Mouse (Mus musculus) adrenal gland, adult (tissue): Measurements from ENCODE around the gene Med25.
A peak's percentile ranks its signal among the peaks of the same experiment; 100 is the strongest.

ENCODE experiments used
- DNase-seq, 2 experiments: peaks; one replicate each; pipeline ENCODE4 v3.0.0; 2022 to 2023; ENCODE audit warnings: low spot score in 1 of 2; ENCODE audit not compliant: inconsistent age in 2 of 2

Med25 gene

DNA sequence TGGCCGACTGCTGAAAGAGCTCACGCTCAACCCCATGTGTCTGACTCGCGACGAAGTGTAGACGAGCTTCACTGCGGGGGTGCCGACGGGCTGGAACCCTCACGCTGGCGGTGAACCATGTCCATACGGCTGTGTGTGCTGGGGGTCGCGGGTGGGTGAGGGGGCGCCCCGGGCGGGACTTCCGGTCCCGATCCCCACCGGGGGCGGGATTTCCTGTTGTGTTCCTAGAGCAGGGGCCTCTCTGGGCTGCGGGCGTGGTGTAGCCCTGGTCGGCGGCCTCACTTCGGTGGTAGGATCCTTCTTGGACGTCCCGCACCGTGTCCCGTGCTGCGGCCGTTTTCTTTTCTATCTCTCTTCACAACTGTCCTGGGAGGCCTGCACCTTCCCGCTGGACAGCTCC lies 42.4 kb downstream of the Med25 start:
- DNase-seq: peak; percentile 85 to 93

DNA sequence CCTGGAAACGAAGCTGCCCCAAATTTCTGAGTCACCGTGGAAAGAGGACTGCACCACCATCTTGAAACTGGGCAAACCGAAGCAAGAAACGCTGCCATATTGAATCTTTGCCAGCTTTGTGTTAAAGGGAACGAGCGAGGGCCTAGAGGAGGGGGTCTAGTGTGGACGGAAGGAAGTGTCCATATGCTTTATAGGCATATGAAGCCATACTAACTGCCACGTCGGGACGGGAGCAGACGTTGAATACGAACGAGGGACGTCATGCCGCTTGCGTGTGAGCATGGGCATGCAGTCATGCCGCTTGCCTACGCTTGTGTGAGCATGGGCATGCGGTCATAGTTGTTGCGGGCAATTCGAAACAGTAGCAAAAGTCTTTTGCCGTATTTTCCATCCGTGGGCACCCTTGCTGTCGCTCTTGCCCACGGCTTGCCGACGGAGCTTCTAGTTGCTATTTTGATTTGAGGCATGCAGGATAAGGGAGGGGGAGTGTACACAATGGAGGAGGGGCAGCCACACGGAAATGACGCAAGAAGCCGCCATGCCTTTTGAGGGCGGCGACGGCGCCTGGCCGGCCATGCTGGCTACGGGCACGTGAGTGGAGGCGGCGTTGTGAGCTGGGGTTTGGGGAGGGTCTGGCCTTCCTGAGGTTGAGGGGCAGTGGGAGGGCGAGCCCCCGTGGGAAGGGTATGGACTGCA lies 42.9 kb downstream of the Med25 start:
- peak; percentile 94 to 97 for DNase-seq

GRCm38 (mm10) chr7:44848561-44849415 lies 43.7 kb downstream of the Med25 start, which contains the start of the genes Akt1s1 and Tbc1d17:
Akt1s1 (plus strand) TSS chr7:44848991.
Tbc1d17 (minus strand) TSS chr7:44849079.
- DNase-seq: peak; percentile 100

DNA sequence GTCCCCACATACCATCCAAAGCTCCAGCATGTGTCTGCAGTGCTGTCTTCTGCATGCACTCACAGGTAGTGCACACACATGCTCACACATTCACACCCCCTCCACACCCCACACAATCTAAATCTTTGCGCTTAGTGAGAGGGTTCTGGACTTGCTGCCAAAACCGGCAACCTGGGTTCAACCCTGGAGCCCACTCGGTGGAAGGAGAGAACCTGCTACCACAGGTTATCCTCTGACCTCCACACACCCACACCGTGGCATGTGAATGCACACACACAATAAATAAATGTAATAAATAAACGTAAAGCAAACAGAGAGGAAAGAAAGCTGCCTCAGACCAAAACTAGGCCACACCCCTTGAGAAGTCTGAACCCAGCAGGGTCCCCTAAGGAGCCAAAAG lies 44.7 kb downstream of the Med25 start:
- DNase-seq: peak; percentile 53 to 62

DNA sequence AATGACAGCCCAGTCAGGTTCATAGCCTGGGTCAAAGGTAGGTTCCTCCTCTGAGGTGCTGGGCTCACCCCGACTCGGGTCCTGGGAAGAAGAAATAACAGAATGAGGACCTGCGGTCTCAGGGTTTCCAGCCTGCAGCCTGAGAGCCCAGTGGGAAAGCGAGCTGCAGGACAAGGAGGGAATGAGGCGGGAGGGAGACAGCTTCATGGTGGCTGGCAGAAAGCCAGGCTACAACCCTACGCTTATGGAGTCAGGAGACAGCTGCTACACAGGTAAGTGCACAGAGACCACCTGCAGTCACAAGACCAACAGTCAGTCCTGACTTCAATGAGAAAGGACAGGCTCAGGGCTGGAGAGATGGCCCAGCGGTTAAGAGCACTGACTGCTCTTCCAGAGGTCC lies 45.7 kb downstream of the Med25 start:
- DNase-seq: no peak

DNA sequence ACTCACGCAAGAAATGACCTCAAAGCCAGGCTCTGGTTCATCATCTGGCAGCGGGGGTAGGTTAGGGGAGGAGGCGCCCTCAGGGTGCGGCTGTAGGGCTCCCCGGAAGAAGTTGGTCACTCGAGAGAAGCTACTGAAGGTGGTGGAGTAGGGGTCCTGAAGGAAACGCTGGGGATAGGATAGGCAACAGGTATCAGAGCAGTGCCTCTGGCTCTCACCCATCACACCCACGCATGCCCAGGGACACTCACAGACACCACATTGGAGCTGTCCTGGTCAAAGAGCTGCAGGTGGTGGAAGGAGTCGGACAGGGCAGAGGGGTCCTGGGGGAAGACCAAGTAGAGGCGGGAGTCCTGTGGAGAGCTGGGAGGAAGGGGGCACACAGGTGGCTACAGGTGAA lies 47.5 kb downstream of the Med25 start:
- no peak for DNase-seq

DNA sequence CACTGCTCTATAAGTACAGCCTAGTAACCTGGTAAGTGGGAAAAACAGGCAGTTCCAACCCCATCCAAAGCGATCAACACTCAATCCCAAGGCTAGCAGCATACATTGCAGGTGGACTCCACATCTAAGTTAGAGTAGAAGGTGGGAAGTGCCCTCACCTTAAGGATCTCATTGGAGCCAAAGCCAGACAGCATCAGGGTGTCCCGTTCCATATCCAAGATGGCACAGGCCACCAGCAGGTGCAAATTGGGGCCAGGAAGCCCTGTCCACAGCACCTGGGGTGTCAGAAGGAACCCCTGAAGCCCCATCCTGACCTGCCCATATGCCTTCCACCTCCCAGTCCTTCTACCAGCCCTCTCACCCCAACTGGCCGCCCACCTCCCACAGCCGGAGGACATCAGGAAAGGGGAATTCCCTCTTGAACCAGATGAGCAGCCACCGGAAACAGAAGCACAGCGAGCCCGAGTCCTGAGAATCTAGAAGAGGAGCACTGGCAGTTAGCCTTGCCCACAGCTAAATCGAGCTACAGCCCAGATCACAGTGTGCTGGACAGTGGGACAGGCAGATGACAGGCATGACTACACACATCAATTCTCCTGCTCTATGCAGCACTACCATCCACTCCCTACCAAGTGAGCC lies 50.6 kb downstream of the Med25 start:
- DNase-seq: no peak

- DNase-seq: no peak
These were observed 52.1 kb downstream of the Med25 start for GRCm38 (mm10) chr7:44840426-44840825.

GRCm38 (mm10) chr7:44839491-44840191 lies 52.9 kb downstream of the Med25 start:
- peak; percentile 60 to 79 for DNase-seq

DNA sequence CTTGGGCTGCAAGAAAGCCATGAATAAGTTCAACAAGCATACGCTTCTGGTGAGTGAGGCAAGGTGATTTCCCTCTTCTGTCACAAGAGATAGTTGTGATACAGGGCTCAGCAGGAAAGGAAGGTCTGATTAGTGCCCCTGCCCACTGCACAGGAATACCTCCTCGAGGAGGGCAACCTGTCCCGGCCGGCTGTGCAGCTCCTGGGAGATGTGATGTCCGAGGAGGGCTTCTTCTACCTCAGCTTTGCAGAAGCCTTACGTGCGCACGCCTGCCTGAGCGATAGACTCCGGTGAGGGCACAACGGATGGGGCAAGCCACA lies 53.4 kb downstream of the Med25 start:
- no peak for DNase-seq

DNA sequence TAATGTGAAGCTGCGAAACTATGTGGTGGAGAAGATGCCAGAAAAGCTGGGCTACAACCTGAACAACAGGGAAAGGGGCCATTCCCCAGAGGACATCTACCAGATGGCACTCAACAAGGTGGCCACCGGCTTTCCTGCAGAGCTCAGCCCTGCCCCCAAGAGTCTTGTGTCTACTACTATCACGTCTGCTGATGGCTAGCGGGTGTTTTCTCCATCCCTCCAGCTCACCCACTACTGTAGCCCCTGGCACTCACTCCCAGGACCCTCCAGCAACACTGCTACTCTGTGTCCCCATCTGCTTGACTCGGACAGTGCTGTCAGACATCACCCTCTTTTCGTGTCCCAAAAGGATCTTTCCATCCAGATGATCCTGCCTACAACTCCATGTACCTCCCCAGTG lies 54.4 kb downstream of the Med25 start:
- DNase-seq: no peak

DNA sequence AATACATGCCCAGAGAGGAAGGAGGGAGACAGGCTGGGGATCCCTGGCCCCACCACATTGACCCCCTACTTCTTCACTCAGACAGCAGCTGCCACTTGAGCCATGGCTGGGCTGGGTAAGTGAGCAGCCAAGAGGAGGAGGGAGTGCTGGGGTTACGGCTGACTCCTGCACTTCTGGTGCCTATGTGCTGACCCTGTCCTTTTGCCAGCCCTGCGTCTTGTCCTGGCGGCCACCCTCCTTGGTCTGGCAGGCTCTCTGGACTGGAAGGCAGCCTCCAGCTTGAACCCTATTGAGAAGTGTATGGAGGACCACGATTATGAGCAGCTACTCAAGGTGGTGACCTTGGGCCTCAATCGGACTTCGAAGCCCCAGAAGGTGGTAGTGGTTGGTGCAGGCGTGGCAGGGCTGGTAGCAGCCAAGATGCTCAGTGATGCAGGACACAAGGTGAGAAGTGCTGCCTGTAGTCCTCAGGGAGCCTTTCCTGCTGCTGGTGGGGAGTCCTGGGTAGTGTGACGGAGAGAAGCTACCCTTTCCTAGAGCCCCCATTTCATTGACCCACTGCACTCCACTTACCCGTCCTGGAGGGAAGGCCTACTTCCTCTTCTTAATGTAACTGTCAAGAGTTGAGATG lies 56.0 kb downstream of the Med25 start:
- no peak for DNase-seq

GRCm38 (mm10) chr7:44836016-44836404 lies 56.5 kb downstream of the Med25 start:
- no peak for DNase-seq

DNA sequence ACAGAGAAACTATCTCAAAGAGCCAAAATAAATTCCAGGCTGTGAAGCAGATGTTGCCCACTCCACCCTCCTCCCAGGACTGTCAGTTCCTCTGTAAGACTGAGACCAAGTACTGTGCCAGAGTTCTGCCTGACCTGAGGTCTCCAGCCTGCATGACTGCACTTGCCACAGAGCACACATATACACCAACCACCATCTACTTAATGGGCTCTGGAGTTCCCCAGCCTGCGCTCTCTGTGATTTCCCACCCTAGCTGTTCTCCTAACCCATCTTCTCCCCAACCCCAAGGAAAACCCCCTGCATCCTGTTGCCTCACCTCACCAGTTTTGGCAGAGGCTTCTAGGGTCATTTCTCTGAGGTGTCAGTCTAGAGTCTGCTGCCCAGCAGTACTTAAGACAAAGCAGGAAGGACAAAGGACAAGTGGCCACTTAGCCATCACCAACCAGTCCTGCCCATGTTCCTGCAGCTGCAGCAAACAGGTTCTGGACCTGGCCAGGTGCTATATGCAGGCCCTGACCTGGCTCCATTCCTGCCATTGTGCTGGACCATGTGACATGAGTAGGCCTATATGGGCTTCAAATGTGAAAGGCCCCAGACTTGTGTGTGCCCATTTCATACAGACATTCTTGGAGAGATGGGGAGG lies 57.0 kb downstream of the Med25 start:
- no peak for DNase-seq

GRCm38 (mm10) chr7:44832763-44833162 lies 59.7 kb downstream of the Med25 start:
- no peak for DNase-seq

DNA sequence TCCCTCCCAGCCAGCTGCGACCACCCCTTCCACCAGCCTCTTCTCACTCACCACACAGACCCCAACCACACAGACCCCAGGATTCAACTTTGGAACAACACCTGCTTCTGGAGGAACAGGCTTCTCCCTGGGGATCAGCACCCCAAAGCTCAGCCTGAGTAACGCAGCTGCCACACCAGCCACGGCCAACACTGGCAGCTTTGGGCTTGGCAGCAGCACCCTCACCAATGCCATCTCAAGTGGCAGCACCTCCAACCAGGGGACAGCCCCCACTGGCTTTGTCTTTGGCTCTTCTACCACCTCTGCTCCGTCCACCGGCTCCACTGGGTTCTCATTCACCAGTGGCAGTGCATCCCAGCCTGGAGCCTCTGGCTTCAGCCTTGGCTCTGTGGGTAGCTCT lies 63.8 kb downstream of the Med25 start:
- DNase-seq: no peak

DNA sequence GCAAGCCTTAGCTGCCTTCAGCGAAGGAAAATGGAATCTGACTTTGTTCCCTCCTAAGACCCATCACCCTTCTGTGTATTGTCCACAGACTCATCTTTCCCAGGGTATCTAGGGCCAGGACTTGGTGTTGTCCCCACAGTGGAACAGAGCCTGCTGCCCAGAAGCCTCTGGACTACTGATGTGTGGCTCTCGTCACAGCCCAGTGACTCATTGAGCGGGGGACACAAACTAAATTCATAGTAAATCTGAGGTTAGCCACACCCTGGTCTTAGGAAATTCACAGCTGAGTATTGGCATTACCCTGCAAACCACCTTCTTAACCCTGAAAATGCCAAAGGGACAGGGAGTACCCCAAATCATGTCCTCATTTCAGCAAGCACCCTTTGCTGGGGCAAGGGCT lies 65.7 kb downstream of the Med25 start:
- no peak for DNase-seq
